Mouse (Mus musculus) neutrophil, adult 5-6 weeks (primary cell): ENCODE measurements around the gene Agl. TPM values are rescaled to one million over a fixed set of nuclear protein-coding genes. Genes with fewer than 3 reads are reported as not detected.

ENCODE experiments used
- ATAC-seq: fragments of 151-379, 151-347 bp; 2 replicates; pipeline ENCODE4 v1.8.0; 2017; ENCODE audit warnings: mild to moderate bottlenecking, moderate TSS enrichment; ENCODE audit not compliant: insufficient number of reproducible peaks, poor library complexity, low FRiP score, severe bottlenecking; ENCODE audit errors: extremely low read depth
- total RNA-seq: library from RNA; stranded (forward); fragments of 200-1000 nt; gene quantifications from 2 replicates; pipeline ENCODE4 v1.2.3, GENCODE M21; 2017

Agl gene
- total RNA-seq, 1 experiment from 2014 or later: 17.3 TPM

DNA sequence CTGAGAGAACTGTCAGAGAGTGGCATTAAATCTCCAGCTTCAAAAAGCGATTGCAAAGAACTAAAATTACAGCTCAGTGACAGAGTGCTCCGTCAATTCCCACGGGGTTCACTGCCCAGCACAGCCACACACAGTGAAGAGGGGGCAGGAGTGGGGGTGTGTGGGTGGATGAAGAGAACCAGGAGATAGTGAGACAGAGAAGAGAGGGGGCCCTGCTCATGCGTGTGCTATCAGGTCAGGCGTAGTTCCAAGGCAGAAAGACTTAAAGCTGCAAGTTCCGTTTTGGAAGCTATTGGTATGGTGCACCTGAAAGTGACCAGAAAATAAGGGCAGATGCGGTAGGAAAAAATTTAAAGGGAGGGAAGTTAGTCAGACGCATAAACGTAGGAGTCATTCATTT is 97.0 kb downstream of the Agl start:
- 0 out of 2 replicates have a peak, but pooled peaks have one; percentile 14 for ATAC-seq

DNA sequence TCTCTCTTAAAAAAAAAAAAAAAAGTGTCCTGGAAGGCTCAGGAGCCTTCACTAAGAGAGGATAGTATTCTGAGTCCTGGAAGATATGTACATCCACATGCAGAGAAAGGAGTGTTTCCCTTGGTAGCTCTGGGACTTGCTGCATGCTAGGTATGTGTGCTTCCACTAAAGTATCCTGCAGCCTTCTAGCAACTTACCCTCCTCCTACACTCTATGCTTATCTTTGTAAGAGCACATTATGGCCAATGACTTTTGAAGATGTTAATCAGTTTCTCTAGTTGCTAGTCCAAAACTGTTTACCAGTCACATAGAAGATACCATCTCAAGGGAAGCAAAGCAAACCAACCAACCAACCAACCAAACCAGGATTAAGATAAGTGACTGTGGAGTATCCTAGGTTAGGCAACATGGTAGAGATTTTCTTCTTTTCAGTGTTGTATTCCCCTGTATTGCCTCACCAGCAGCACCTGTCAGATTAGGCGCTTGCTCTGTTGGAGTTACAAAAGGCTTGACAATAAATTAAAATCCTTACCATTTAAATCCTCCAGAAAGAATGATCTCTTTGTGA is 102.2 kb downstream of the Agl start:
- no peak for ATAC-seq

DNA sequence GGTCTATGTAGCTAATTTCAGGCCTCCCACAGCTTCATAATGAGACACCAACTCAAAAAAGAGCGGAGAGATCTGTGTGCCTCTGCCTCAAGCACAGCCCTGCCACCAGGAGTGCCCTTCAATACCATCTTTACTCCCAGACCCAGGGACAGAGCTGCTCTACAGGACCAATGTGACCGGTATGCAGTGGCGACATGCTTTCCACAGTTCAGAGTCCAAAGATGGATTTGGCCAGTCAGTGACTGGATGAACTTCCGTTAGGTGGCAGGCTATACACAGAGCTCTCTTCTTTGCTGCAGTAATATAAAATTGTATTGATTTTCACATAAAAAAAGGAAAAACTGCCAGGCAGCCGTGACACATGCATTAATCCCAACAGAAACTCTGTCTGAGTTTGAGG is 104.1 kb downstream of the Agl start:
- ATAC-seq: no peak

DNA sequence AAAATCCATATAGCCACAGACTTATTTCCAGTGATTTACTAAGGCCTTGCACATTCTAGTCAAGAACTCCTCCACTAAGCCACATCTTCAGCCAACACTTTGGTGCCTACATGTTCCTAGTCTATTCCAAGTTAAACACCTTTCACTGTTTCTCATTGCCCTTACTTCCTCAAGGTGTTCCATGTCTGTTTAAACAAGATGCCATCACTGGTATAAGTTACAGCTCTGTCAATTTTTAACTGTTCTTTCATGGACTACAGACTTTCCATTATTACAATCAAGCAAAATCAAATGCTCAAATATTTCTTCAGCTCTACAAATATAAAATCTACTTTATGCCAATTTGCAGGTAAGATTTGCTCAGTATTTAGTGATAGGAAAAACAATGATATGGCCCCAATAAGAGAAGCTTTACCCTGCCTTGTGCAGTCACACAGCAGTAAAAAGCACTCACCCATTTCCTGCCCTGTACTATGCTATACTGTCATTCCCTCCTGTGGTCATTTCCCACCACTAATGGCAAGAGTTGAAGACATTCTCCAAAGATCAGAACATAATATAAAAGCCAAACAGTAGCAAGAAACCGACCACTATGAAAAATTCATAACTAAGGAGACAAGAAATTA is 105.2 kb downstream of the Agl start:
- no peak for ATAC-seq

DNA sequence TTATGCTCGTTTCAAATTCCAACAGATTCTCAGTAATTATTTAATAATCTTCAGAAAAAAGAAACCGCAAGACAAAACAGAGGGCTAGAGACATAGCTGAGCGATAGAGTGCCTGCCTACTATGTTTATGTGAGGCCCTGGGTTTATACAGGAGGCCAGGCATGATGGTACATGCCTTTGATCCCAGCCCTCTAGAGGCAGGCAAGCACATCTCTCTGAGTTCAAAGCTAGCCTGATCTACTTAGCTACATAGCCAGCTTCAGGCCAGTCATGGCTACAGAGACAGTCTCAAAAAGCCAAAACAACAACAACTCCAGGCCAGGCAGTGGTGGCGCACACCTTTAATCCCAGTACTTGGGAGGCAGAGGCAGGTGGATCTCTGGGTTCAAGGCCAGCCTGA is 106.4 kb downstream of the Agl start:
- no peak for ATAC-seq

DNA sequence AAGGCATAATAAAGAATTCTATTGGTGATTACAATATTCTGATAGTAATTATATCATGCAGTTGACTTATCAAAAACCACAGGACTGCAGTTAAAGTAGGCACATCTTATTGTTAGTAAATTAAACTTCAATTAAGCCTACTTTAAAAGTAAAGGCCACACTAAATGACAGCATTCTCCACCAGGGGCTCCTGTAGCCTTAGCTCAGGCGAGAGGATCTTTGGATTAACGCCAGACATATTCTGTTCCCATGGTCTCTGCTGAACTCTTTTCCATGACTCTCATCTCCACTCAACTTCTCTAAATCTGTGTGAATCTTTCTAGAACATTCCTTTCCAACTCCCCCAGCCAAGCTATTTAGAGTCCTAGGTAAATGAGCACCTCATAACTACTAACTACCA is 109.2 kb downstream of the Agl start:
- ATAC-seq: no peak

DNA sequence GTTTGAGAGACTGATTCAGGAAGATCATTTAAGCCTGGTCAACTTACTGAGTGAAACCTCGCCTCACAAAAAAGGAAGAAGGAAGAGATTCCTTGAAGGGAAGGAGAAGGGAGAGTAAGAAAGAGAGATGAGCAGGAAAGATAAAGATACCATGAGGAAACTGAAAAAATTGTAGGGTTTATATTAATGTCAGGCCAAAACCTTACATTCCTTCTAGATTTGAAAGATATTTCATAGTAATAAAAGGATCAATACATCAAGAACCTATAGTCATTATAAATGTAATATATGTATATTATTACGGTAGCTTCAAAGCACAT is 112.3 kb downstream of the Agl start:
- ATAC-seq: no peak

DNA sequence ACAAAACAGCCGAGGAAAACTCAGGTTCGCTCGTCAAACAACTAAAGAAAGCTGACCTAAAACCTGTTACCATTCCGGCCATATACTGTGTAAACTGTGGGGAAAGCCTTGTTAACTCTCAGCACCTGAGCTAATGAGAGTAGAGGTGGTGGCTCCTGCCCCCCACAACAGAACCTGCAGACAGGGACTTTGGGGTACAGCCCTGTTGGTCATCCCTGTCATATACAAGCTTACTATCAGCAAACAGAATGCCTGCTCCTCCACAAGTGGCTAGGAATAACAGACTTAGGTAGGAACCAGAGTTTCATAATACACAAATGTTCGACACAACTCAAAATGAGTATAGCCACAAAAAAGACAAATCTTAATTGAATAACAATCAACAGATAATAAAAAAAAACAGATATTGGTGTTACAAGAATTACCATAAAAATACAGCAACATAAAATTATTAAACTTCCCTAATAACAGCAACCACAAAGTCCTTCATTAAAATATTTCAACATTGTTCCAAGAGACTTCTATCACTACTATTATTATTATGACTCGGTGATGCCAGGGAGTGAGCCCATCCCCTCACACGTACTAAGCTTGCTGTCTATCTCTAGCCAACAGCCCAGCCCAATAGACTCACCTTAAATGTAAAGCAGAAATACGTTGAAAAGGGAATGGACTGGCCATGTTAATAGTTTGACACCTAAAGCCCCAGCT is 112.9 kb downstream of the Agl start:
- ATAC-seq: no peak

DNA sequence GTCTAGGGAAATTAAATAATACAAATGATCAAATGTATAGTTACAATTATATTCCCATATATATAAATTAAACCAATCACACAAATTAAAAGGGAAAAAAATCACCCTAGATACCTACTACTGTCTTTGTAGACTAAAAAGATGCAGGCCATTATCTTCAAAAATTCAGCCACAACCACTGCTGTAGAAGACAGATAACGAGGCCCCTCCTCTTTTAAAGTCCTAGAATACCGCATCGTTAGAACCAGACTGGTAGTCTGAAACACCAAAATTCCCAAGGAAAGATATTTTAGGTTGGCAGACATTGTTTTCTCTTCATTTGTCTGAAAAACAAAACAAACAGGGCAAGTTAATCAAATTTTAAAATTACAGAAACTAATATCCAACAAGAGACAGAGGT is 113.7 kb downstream of the Agl start:
- ATAC-seq: no peak

Other genes starting within 250 kb of the Agl start
- 0.61 and 1.2 TPM in 2 replicates for gene Lrrc39, start 245.2 kb downstream of the Agl start, total RNA-seq
- gene Sass6, start 213.2 kb downstream of the Agl start, total RNA-seq: 19.8 and 23.4 TPM in 2 replicates
- 48.3 and 55.2 TPM in 2 replicates for gene Trmt13, start 193.6 kb downstream of the Agl start, total RNA-seq
- gene Mfsd14a, start 145.5 kb downstream of the Agl start, total RNA-seq: 83.7 and 85.7 TPM in 2 replicates
- not detected in 2 replicates for gene Gm43191, start 126.9 kb downstream of the Agl start, total RNA-seq
- 34.6 and 40.2 TPM in 2 replicates for gene Slc35a3, start 95.3 kb downstream of the Agl start, total RNA-seq
- 8.6 and 10.8 TPM in 2 replicates for gene Frrs1, start 51.3 kb upstream of the Agl start, total RNA-seq
- gene 4930455H04Rik, start 160.1 kb upstream of the Agl start, total RNA-seq: not detected in 2 replicates
- not detected in 2 replicates for gene Palmd, start 160.8 kb upstream of the Agl start, total RNA-seq